Mouse (Mus musculus): ENCODE measurements around the gene Sox12. TPM values are rescaled to one million over a fixed set of nuclear protein-coding genes. Genes with fewer than 3 reads are reported as not detected.
A peak's percentile ranks its signal among the peaks of the same experiment; 100 is the strongest.

The Sox12 gene
- polyA plus RNA-seq, 1 experiment, result 5.6 TPM

DNA sequence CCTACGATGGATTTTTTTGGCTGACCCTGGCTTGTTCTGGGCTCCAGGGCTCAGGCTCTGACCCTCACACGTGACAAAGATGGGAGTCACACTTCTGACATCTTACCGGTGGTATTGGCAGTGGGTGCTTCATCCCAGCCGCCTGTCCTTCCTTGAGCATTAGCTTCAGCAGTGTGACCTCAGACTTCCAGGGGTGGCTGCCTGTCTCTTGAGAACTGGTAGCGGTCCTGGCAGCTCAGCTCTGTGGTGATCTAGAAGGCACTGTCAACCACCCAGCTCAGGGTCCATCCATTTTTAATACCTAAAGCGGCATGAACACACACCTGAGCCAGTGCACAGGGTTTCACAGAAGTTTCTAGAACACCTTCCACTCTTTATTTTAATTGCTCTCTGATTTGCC, 11.9 kb upstream of the Sox12 start:
- no peak for DNase-seq
- TF ChIP-seq CTCF (IDR thresholded peaks at IDR 0.05; ENCODE audit: insufficient read depth, low read length) (no peak), POLR2A (IDR thresholded peaks at IDR 0.05; ENCODE audit: borderline replicate concordance, extremely low read depth, low read depth, low read length) (no peak)
- 72% methylated on average over 6 of the region's 6 CpGs for WGBS
- Histone ChIP-seq H3K4me1 (ENCODE audit: control insufficient read depth, insufficient read depth, low read length) (peaks cover 11% of the 10 kb centered on the region; the same call in 1 of the 2 replicates), H3K4me3 (replicated peaks; ENCODE audit: extremely low read depth, low read depth, low read length) (no peak overlapping the region)

DNA sequence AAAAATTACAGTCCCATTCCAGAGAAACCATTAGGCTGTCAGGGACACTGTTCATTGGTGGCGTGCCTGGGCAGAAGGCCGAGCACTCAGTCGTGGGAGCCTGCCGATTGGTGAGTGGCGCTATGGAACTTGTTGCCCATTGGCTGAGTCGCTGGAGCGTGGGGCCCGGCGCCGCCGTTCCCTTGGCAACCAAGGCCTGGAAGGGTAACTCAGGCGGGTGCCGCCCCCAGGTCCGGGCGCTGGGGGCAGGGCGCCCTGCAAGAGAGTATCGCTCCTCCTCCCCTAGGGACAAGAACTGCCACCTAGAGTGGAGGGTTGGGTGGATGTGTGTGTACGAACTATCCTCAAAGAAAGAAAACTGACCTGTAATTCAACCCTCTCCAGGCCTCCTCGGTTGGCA, 8.3 kb upstream of the Sox12 start:
- DNase-seq, result peak; percentile 87
- no peak for TF ChIP-seq POLR2A (IDR thresholded peaks at IDR 0.05; ENCODE audit: borderline replicate concordance, extremely low read depth, low read depth, low read length)
- no peak for TF ChIP-seq CTCF (IDR thresholded peaks at IDR 0.05; ENCODE audit: insufficient read depth, low read length)
- WGBS, result under 1% methylated on average over 19 of the region's 19 CpGs
- Histone ChIP-seq H3K4me3 (replicated peaks; ENCODE audit: extremely low read depth, low read depth, low read length) (peak overlapping the region; percentile 39), H3K4me1 (ENCODE audit: control insufficient read depth, insufficient read depth, low read length) (0 out of 2 replicates have a peak, but pooled peaks cover 5% of the 10 kb centered on the region)

DNA sequence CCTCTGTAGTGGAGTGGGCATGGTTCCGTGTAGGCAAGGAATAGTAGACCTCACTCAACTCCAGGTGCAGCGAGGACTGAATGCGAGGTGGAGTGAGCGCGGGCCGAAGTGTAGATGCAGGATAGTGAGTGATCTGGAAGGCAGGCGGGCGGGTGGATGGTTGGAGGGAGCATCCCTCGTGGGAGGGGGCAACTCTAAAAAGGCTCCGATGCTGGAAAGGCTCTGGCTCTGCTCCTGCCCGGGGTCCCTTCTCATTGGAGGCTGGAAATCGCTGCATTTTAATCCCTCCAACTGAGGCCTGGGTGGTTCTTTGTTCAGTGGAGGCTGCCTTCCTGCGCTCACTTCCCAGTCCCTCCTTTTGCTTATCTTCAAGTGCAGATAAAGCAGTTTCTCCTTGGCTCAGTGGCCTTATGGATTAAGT, 1.3 kb upstream of the Sox12 start:
- TF ChIP-seq CTCF (IDR thresholded peaks at IDR 0.05; ENCODE audit: insufficient read depth, low read length) (no peak), POLR2A (IDR thresholded peaks at IDR 0.05; ENCODE audit: borderline replicate concordance, extremely low read depth, low read depth, low read length) (no peak)
- DNase-seq, result no peak
- H3K4me1 ChIP-seq (ENCODE audit: control insufficient read depth, insufficient read depth, low read length), result peaks cover 3% of the 10 kb centered on the region; the same call in 1 of the 2 replicates
- 6% methylated on average over 13 of the region's 13 CpGs for WGBS
- peak overlapping the region; percentile 35 for H3K4me3 ChIP-seq (replicated peaks; ENCODE audit: extremely low read depth, low read depth, low read length)

DNA sequence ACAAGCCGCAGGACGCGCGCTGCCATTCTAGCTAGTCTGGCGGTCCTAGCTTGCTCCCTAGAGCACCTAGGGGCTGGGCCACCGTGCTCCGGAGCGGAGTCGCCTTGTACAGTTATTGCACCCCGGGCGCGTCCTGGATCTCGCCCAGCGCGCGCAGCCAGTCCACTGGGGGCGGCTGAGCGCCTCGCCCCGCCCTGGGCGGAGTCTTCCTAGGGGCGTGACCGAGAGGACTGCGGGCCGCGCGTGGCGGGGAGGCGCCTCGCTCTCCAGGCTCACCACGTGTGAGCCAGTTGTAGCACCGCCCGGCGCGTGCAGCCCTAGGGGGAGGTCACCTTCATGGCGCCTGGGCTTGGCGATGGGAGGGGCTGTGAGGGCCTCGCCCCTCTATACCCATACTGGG, 828 bp upstream of the Sox12 start:
- H3K4me1 ChIP-seq (ENCODE audit: control insufficient read depth, insufficient read depth, low read length), result peaks cover 3% of the 10 kb centered on the region; the same call in 1 of the 2 replicates
- TF ChIP-seq CTCF (IDR thresholded peaks at IDR 0.05; ENCODE audit: insufficient read depth, low read length) (no peak), POLR2A (IDR thresholded peaks at IDR 0.05; ENCODE audit: borderline replicate concordance, extremely low read depth, low read depth, low read length) (0 out of 2 replicates have a peak, but pooled peaks have one; percentile 15)
- WGBS, result under 1% methylated on average over 38 of the region's 38 CpGs
- DNase-seq, result peak; percentile 92
- peak overlapping the region; percentile 43 for H3K4me3 ChIP-seq (replicated peaks; ENCODE audit: extremely low read depth, low read depth, low read length)

DNA sequence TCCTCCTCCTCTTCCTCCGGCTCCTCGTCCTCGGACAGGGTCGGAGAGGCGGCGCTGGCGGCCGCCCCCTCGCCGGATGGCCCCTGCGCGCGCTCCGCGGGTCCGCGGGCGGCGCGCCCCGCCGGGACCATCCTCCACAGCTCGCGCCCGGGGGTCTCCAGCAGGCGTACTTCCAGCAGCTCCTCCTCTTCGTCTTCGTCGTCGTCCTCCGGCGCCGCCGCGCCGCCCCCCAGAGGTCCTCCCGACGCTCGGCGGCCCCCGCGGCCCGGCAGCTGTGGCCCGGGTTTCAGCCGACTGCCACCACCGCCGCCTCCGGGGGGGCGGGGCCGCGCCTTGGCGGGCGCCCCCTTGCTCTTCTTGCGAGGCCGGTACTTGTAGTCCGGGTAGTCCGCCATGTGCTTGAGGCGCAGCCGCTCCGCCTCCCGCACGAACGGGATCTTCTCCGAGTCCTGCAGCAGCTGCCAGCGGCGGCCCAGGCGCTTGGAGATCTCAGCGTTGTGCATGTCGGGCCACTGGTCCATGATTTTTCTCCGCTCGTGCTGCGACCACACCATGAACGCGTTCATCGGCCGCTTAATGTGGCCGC, 766 bp downstream of the Sox12 start:
- TF ChIP-seq CTCF (IDR thresholded peaks at IDR 0.05; ENCODE audit: insufficient read depth, low read length) (no peak), POLR2A (IDR thresholded peaks at IDR 0.05; ENCODE audit: borderline replicate concordance, extremely low read depth, low read depth, low read length) (no peak)
- peak; percentile 60 for DNase-seq
- under 1% methylated on average over 77 of the region's 77 CpGs for WGBS
- Histone ChIP-seq H3K4me3 (replicated peaks; ENCODE audit: extremely low read depth, low read depth, low read length) (peak overlapping the region; percentile 70), H3K4me1 (ENCODE audit: control insufficient read depth, insufficient read depth, low read length) (peaks cover 3% of the 10 kb centered on the region; the same call in 1 of the 2 replicates)

DNA sequence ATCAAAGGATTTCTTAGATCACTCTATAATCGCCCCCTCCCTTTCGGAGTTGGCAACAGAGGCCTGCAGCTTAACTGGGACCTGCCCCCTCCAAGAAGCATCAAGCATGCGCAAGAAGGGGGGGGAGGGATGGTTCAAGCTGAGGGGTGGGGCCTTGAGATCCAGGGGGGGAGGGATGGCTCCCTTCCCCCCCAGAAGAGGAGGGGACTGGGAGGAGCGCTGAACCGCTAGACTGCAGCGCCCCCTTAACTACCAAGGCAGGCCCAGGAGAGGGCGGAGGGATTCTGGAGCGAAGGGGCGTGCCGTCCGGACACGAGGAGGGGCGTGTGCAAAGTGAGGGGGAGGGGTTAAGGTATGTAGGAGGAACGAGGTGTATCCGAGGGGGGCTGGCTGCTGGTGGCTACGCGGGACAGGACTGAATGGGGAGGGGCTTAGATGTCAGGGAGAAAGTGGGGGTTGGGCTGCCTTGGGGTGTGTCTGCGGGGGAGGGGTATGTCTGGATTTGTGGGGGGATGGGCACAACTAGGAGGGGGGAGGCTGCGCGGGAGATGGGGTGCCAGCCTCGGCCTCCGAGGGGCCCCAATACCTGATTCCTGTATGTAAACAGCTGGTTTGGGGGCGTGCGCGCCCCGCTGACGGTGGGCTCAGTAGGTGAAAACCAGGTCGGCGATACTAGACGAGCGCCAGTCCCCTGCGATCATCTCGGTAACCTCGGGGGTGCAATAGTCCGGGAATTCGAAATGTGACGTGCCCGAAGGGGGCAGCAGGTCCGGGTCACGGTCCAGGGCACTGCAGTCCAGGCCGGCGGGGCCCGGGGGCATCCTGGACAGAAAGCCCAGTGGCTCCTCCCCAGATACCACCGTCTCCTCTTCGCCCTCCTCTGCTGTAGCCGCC, 1.5 kb downstream of the Sox12 start:
- no peak for TF ChIP-seq CTCF (IDR thresholded peaks at IDR 0.05; ENCODE audit: insufficient read depth, low read length)
- peak; percentile 15; the same call in 1 of the 2 replicates for TF ChIP-seq POLR2A (IDR thresholded peaks at IDR 0.05; ENCODE audit: borderline replicate concordance, extremely low read depth, low read depth, low read length)
- DNase-seq, result peak; percentile 69
- WGBS, result 2% methylated on average over 45 of the region's 46 CpGs
- peaks cover 3% of the 10 kb centered on the region; the same call in 1 of the 2 replicates for H3K4me1 ChIP-seq (ENCODE audit: control insufficient read depth, insufficient read depth, low read length)
- H3K4me3 ChIP-seq (replicated peaks; ENCODE audit: extremely low read depth, low read depth, low read length), result peak overlapping the region; percentile 56

DNA sequence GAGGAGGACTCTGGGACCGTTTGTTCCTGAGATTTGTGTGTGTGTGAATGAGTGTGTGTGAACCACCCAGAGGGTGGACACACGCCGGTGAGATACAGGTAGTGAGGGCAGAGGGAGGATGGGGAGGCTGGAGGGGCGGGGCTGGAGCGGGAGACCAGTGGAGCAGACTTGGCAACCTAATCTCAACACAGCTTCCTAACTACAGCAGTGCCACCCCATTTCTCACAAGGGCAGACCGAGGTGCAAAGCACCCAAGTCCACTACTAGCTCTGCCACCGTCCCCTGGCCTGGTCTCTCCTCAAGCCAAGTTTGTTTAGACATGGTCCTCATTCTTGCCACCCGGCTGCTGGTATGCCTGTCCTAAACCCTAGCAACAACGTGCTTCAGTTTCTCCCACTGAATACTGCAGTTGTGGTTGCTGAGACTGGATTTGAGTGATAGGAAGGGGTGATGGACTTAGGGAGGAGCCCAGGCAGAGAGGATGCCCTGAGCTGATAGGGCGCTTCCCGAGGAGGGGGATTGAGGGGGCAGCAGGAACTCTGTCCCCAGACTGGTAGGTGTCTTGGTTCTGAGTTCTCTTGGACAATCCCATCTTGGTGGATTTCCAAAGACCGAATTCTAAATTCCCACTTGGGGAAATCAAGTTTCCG, 2.5 kb downstream of the Sox12 start:
- 40% methylated on average over 13 of the region's 13 CpGs for WGBS
- TF ChIP-seq POLR2A (IDR thresholded peaks at IDR 0.05; ENCODE audit: borderline replicate concordance, extremely low read depth, low read depth, low read length) (no peak), CTCF (IDR thresholded peaks at IDR 0.05; ENCODE audit: insufficient read depth, low read length) (no peak)
- no peak overlapping the region for H3K4me3 ChIP-seq (replicated peaks; ENCODE audit: extremely low read depth, low read depth, low read length)
- peaks cover 3% of the 10 kb centered on the region; the same call in 1 of the 2 replicates for H3K4me1 ChIP-seq (ENCODE audit: control insufficient read depth, insufficient read depth, low read length)
- DNase-seq, result no peak

DNA sequence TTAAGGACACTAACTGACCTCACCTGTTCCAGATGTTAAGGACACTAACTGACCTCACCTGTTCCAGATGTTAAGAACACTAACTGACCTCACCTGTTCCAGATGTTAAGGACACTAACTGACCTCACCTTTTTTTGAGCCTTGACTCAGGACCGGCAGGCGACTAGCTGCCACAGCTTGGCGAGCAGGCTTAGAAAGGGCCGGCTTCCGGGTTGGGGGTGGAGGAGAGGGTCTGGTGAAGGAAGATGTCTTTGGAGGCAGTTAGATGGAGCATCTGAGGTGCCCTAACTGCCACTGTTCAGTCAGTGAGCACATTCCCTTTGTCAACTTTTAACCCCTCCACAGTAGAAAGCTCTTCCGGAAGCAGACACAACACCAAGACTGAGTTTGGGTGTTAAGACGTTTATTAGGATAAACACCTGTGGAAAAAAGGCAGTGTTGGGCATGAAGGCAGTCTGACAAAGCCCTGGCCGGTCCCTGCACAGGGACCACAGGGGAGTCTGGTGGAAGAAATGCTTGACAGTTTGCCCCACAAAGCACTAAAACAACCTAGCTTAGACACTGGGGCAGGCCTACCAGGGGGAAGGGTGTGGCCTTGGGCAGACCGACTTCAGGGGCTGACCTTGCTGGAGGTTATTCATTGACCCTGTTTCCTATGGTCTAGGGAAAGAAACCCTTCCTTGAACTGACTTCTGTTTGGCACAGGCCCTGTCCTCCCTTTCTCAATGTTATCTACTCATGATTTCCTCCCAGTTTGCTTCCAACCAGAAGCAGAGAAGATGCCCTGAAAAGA, 4.4 kb downstream of the Sox12 start:
- TF ChIP-seq POLR2A (IDR thresholded peaks at IDR 0.05; ENCODE audit: borderline replicate concordance, extremely low read depth, low read depth, low read length) (no peak), CTCF (IDR thresholded peaks at IDR 0.05; ENCODE audit: insufficient read depth, low read length) (no peak)
- DNase-seq, result no peak
- Histone ChIP-seq H3K4me1 (ENCODE audit: control insufficient read depth, insufficient read depth, low read length) (no peaks in the 10 kb centered on the region), H3K4me3 (replicated peaks; ENCODE audit: extremely low read depth, low read depth, low read length) (no peak overlapping the region)
- WGBS, result 63% methylated on average over 9 of the region's 9 CpGs

Measured in lung, adult 2 months (tissue).